In the genomic region with DNA sequence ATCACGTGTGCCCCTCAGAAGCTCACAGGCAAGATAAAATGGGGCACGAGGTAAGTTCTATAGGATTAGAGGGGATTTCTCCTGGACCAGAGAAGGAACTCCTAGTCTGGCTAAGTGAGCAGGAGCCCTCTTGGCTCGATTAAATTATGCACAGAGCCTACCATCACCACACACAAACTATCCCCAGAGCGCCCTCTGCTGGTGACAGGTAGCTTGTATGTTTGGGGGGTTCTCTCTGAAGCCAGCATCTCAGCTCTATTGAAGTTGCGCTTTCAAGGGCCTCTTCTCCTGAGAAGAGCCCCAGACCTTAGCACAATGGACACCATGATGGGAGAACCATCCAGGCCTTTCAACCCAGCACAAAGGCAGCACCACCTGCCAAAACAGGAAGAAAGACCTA, we compare ENCODE assay signal across 8 mouse cellular contexts.
A peak's percentile ranks its signal among the peaks of the same experiment; 100 is the strongest.
DNase-seq lines count a peak whose midpoint lies in the region; ATAC-seq lines count a peak whose summit lies in the region.

No protein-coding gene starts in this region.

- H3K4me3 ChIP-seq in intestine, embryonic 14.5 days (ENCODE audit: low read depth, low read length): no peak overlapping the region
- no peak overlapping the region for H3K4me3 ChIP-seq in intestine, embryonic 15.5 days (replicated peaks)
- H3K4me3 ChIP-seq in forebrain, embryonic 16.5 days (replicated peaks; ENCODE audit: low read length): no peak overlapping the region

- no peak for ATAC-seq in intestine, embryonic 14.5 days (replicated peaks; ENCODE audit: low FRiP score, low TSS enrichment, low read depth)
- no peak for ATAC-seq in intestine, embryonic 15.5 days
- peak; percentile 77 for ATAC-seq in forebrain, embryonic 16.5 days

- peak; percentile 85 for DNase-seq in intestine, embryonic 14.5 days (ENCODE audit: low spot score)
- DNase-seq in cerebellum, adult 11 months: peak; percentile 60
- peak; percentile 72 for DNase-seq in hindlimb bud, embryonic 11.5 days (ENCODE audit: extremely low spot score, low read depth, low spot score)
- DNase-seq in left cerebral cortex, postnatal 10 days (ENCODE audit: extremely low spot score in 1 of 2, low spot score in 2 of 2): peak; percentile 68 to 83
- DNase-seq in naive thymus-derived CD4-positive, alpha-beta T cell, adult 2 months (ENCODE audit: low read depth): peak; percentile 15
- peak; percentile 34 for DNase-seq in testis, postnatal 14 days (ENCODE audit: low spot score)

- 43% methylated on average over 5 of the region's 5 CpGs for WGBS in intestine, embryonic 14.5 days
- WGBS in intestine, embryonic 15.5 days: 36% methylated on average over 5 of the region's 5 CpGs
- WGBS in forebrain, embryonic 16.5 days: 31% methylated on average over 5 of the region's 5 CpGs

- no peak overlapping the region for H3K4me2 ChIP-seq in intestine, embryonic 14.5 days (ENCODE audit: low read length)
- no peak overlapping the region for H3K4me2 ChIP-seq in intestine, embryonic 15.5 days (replicated peaks)
- no peak overlapping the region for H3K4me2 ChIP-seq in forebrain, embryonic 16.5 days (ENCODE audit: low read length)

- H3K27me3 ChIP-seq in intestine, embryonic 14.5 days (replicated peaks; ENCODE audit: control insufficient read depth, insufficient read depth, low read length): no peaks in the 10 kb centered on the region
- no peaks in the 10 kb centered on the region for H3K27me3 ChIP-seq in intestine, embryonic 15.5 days (replicated peaks)
- no peaks in the 10 kb centered on the region for H3K27me3 ChIP-seq in forebrain, embryonic 16.5 days (replicated peaks; ENCODE audit: control insufficient read depth, insufficient read depth, low read length)

- no peaks in the 10 kb centered on the region for H3K9me3 ChIP-seq in intestine, embryonic 14.5 days (ENCODE audit: control insufficient read depth, low read length)
- H3K9me3 ChIP-seq in intestine, embryonic 15.5 days: no peaks in the 10 kb centered on the region
- no peaks in the 10 kb centered on the region for H3K9me3 ChIP-seq in forebrain, embryonic 16.5 days (ENCODE audit: control insufficient read depth, low read length)

- no peak overlapping the region for H3K27ac ChIP-seq in intestine, embryonic 14.5 days (ENCODE audit: low read depth)
- H3K27ac ChIP-seq in intestine, embryonic 15.5 days: no peak overlapping the region
- H3K27ac ChIP-seq in forebrain, embryonic 16.5 days (ENCODE audit: low read length): no peak overlapping the region

- no peaks in the 10 kb centered on the region for H3K36me3 ChIP-seq in intestine, embryonic 14.5 days (ENCODE audit: control insufficient read depth, insufficient read depth, low read length)
- no peaks in the 10 kb centered on the region for H3K36me3 ChIP-seq in intestine, embryonic 15.5 days
- no peaks in the 10 kb centered on the region for H3K36me3 ChIP-seq in forebrain, embryonic 16.5 days (ENCODE audit: control insufficient read depth, insufficient read depth)

- H3K4me1 ChIP-seq in intestine, embryonic 14.5 days (replicated peaks; ENCODE audit: control insufficient read depth, insufficient read depth, low read length): no peaks in the 10 kb centered on the region
- no peaks in the 10 kb centered on the region for H3K4me1 ChIP-seq in intestine, embryonic 15.5 days (replicated peaks)
- no peaks in the 10 kb centered on the region for H3K4me1 ChIP-seq in forebrain, embryonic 16.5 days (replicated peaks; ENCODE audit: control insufficient read depth, insufficient read depth, low read length)

- H3K9ac ChIP-seq in intestine, embryonic 14.5 days (ENCODE audit: low read length): no peak overlapping the region
- H3K9ac ChIP-seq in intestine, embryonic 15.5 days: no peak overlapping the region
- no peak overlapping the region for H3K9ac ChIP-seq in forebrain, embryonic 16.5 days (replicated peaks; ENCODE audit: low read depth, low read length)

- intact Hi-C loops in left cerebral cortex, postnatal 10 days (cut with DNase I): loop anchor here (10.0 kb wide), 1 partner anchor 561 kb away; a partner anchor contains a TSS

Comparison
In these comparisons a context has a peak if more than half of its experiments do, and no peak if none do; other contexts are left out.
1. DNase-seq: peak in every context shown above with its lines; median percentile 85 in intestine, embryonic 14.5 days; 76 in left cerebral cortex, postnatal 10 days; 72 in hindlimb bud, embryonic 11.5 days; 60 in cerebellum, adult 11 months; 34 in testis, postnatal 14 days; 15 in naive thymus-derived CD4-positive, alpha-beta T cell, adult 2 months.